Mouse (Mus musculus) central nervous system, embryonic 18 days (tissue): Measurements from ENCODE around the gene Dnah7b. TPM values are rescaled to one million over a fixed set of nuclear protein-coding genes. Genes with fewer than 3 reads are reported as not detected.

Experiments used
- polyA plus RNA-seq: library from polyadenylated mRNA; depleted of rRNA; stranded (reverse); fragments of >200 nt; gene quantifications from 2 replicates; pipeline ENCODE4 v1.2.3, GENCODE M21; 2012; rRNA removed

Dnah7b gene
- polyA plus RNA-seq = 9.3 and 10.7 TPM in 2 replicates

DNA sequence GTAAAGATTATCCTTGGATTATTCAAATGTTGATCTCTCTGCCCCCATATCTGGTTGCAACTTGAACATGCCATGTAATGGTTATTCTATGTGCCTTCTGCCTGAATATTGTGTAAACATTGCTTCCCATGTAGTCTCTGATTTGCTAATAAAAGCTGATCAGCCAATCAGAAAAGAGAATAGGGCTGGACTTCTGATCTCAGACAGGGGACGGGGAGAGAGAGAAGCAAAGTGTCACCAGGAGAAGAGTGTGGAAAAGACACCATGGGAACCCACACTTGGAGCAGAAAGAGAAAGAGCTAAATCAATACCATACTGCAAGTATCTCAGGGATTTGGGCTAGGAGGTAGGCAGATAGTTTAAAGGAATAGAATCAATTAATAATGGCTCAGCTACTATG is at the start of gene Dnah7b:
Gene Dnah7b, plus strand, starts transcription at position 301 of the 400 bp plus-strand sequence.

Other genes starting within 250 kb of the Dnah7b start
- not detected in 2 replicates for gene Gm5269, start 176.0 kb upstream of the Dnah7b start, polyA plus RNA-seq
- 10.9 and 12.0 TPM in 2 replicates for gene Slc40a1, start 139.8 kb upstream of the Dnah7b start, polyA plus RNA-seq